Mouse (Mus musculus) C2C12 (cell line): ENCODE data around the gene Gk.

ENCODE experiments used
- CTCF ChIP-seq: IDR thresholded peaks from one replicate; pipeline ENCODE4 v1.5.1; 2011; ENCODE audit not compliant: control insufficient read depth, insufficient read depth, insufficient read length
- MAX ChIP-seq: IDR thresholded peaks from one replicate; pipeline ENCODE4 v1.6.1; 2011; ENCODE audit warnings: mild to moderate bottlenecking, control low read depth
- USF1 ChIP-seq: IDR thresholded peaks from one replicate; pipeline ENCODE4 v1.6.1; 2011; ENCODE audit warnings: low read depth, mild to moderate bottlenecking, control low read depth, moderate library complexity

GRCm38 (mm10) chrX:85683723-85684122 is 92.9 kb downstream of the Gk start:
- TF ChIP-seq MAX: no peak
- TF ChIP-seq USF1: no peak
- TF ChIP-seq CTCF: no peak
